Mouse (Mus musculus): ENCODE results near the gene Nfib.

Gene Nfib

GRCm38 (mm10) chr4:82509771-82510170, 195.8 kb downstream of the Nfib start:
- no peak for DNase-seq

- DNase-seq, result peak; percentile 43
Observed at GRCm38 (mm10) chr4:82509166-82509767, 196.3 kb downstream of the Nfib start.

GRCm38 (mm10) chr4:82508281-82508687, 197.3 kb downstream of the Nfib start:
- DNase-seq, result peak; percentile 50

- DNase-seq, result peak; percentile 48
Observed at GRCm38 (mm10) chr4:82507541-82508280, 197.8 kb downstream of the Nfib start.

- peak; percentile 83 for DNase-seq
Observed at GRCm38 (mm10) chr4:82506731-82507331, 198.7 kb downstream of the Nfib start.

GRCm38 (mm10) chr4:82506081-82506730, 199.3 kb downstream of the Nfib start:
- peak; percentile 90 for DNase-seq

- peak; percentile 91 for DNase-seq
Observed at GRCm38 (mm10) chr4:82505121-82506031, 200.2 kb downstream of the Nfib start.

DNA sequence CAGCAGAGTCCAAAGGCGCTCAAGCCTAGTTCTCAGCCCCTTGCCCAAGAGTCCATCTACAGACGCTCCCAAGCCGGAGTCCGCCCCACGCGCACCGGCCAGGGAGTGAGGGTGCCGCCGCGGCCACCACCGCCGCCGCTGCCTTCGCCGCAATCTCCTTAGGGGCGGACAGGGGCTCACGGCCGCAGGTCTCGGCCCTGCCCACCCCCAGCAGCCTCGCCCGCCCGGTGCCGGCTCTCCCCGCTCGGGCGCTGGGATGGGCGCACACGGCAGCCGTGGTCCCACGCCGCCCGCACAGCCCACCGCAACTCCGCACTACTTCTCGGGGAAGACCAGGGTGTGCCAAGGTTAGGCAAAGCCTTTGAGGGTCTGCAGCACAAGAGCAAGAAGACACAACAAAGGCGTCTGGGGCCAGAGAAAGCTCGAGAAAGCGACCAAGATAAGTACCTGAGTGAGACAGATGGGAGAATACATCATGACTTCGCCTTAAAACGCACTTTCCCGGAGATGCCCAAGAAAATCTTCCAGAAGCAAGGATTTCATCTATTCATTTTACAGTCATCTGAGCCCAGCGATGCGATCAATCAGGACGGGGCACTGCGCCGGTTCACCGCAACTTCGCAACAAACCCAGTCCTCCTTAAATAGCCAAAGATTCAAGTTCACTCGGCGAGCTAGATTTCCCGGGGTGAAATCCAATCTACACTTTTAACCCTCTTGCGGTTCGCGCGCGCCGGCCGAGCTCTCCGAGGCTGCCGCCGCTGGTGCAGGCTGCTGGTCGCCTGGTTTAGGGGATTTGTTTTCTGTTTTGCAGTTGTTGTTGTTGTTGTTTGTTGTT, 201.0 kb downstream of the Nfib start:
- DNase-seq, result peak; percentile 75

GRCm38 (mm10) chr4:82504015-82504283, 201.6 kb downstream of the Nfib start:
- no peak for DNase-seq

DNA sequence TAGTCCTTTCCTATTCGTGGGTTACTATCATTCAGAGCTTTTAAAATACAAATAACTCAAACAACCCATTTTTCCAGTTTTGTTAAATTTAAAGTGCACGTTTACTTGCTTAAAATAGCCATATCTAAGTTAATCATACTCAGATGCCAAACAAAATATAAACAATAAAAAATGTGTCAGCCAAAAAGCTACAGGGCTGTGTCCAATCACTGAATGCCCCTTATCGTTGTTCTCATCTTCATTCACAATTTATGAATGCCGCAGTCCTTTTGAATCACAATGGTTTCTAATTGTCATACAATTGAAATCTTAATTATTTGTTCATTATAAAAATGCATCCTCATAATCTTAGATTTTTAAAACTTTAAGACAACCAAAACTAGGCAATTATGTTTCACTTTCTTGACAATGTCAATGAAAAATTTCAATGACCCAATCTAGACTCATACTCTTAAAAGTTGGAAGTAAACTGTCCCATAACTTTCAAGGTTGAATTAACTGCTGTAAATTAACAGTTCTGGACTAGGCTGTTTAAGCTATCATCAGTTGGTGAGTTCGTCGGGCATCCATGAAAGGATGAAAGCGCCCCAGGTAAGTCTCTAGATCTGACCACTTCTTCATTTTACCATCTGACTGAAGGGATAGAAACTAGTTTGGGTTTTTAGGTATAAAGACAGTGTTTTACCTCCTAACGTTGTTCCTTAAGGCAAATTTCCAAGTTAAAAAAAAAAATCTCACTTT, 202.1 kb downstream of the Nfib start:
- no peak for DNase-seq

- no peak for DNase-seq
Observed at GRCm38 (mm10) chr4:82502611-82503010, 202.9 kb downstream of the Nfib start.

GRCm38 (mm10) chr4:82502012-82502411, 203.5 kb downstream of the Nfib start:
- no peak for DNase-seq

- no peak for DNase-seq
Observed at GRCm38 (mm10) chr4:82500578-82501098, 204.9 kb downstream of the Nfib start.

- no peak for DNase-seq
Observed at GRCm38 (mm10) chr4:82499725-82500577, 205.6 kb downstream of the Nfib start.

DNA sequence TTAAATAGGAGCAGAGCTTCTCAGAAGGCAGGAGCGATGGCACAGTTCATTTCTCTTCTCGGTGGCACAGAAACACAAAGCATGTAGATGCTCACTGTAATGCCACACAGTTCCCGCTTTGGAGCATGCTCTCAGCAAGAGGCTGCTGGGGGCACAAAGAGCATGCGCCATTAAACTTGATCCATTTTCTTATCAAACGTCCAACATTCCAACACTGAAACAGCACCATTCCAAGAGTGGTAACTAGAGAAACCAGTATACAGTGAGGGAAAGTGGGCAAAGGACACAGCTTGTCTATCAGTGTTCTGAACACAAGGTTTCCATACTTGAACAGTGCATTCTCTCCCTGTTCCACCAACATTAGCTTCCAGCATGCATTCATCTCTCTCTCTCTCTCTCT, 206.3 kb downstream of the Nfib start:
- DNase-seq, result no peak

- no peak for DNase-seq
Observed at GRCm38 (mm10) chr4:82497671-82498631, 207.6 kb downstream of the Nfib start.

GRCm38 (mm10) chr4:82497141-82497566, 208.4 kb downstream of the Nfib start:
- DNase-seq, result no peak

GRCm38 (mm10) chr4:82496383-82496782, 209.2 kb downstream of the Nfib start:
- no peak for DNase-seq

DNA sequence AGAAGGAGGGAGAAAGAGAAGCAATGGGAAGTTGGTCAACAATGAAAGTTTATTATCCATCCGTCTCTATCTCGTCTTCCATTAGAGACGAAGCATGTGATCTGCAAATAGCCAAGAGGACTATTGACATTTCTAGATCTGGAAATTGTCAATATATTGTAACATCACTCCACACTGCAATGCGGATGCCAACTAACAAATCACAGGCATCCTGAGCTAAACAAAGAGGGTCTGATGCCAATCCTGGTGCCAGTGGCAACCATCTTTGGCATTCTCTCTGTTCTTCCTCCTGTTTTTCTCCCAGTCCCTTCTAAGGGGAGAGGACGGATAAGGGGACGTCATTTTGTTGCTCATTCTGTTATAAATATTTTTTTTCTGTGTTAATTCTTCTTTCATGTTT, 209.9 kb downstream of the Nfib start:
- no peak for DNase-seq

Data from embryo, embryonic 11 days (tissue).